Mouse (Mus musculus): ENCODE results near the gene Gpam. TPM values are rescaled to one million over a fixed set of nuclear protein-coding genes. Genes with fewer than 3 reads are reported as not detected.

Gene Gpam
- polyA plus RNA-seq, 1 experiment from 2014 or later = 23.6 TPM

Other genes with a start within 250 kb of the Gpam start
- gene Tectb, start 53.5 kb upstream of the Gpam start, polyA plus RNA-seq (2015; fragmentation: Nextera tagmentation; extraction: Ambion mirVana) = 0.06 TPM in 1 of 2 replicates, not detected in the other
- 0.12 TPM in 1 of 2 replicates, not detected in the other for gene Gucy2g, start 114.0 kb upstream of the Gpam start, polyA plus RNA-seq (2015; fragmentation: Nextera tagmentation; extraction: Ambion mirVana)
- gene Acsl5, start 124.7 kb upstream of the Gpam start, polyA plus RNA-seq (2015; fragmentation: Nextera tagmentation; extraction: Ambion mirVana) = 18.7 and 20.2 TPM in 2 replicates
- gene Zdhhc6, start 188.8 kb upstream of the Gpam start, polyA plus RNA-seq (2015; fragmentation: Nextera tagmentation; extraction: Ambion mirVana) = 67.4 and 71.1 TPM in 2 replicates
- gene Vti1a, start 189.1 kb upstream of the Gpam start, polyA plus RNA-seq (2015; fragmentation: Nextera tagmentation; extraction: Ambion mirVana) = 35.2 and 35.6 TPM in 2 replicates

Measured in hindbrain, embryonic 15.5 days (tissue).